Mouse (Mus musculus): ENCODE measurements at regions not wholly inside any gene's neighbourhood (a gene's known extent, or its start where the extent isn't known, plus 50 kb on each side); places are given as distances from the start of the nearest gene placed in this dataset.

DNA sequence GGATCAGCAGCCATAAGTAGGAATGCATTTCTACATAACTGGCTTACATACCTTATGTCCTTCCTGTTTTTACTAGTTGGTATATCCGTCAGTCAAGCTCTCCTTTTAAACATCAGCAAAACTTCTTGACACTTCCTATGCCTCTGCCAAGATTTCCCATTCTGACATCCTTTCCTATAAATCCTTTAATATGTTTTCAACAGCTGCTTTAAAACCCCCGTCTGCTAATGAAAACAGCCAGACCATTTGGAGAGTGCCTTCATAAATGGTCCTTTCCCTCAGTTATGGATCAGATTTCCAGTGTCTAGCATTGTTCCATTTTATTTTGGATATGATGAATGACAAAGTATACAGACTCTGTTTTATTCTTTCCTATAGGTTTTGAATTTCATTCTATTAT is 270.7 kb upstream of the Rgmb start:
- no peak for DNase-seq (ENCODE audit: low read depth, low spot score)

DNA sequence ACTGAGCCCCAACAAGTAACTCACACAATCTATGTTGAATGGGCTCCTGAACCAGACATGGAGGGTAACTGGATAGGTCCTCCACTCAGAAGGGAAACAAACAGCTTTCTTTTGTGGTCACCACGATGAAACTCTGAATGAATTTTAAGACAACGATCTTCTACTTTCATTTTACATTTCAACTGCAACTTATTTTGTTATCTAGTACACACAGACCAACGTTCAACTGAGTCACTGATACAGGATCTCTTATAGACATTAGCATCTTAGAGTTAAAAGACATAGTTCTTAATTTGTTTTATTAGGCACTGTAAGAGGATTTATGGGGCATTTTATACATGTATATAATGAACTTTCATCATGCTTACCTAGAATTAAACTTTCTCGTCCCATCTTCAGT is 262.1 kb upstream of the Rgmb start:
- DNase-seq (ENCODE audit: low read depth, low spot score) = no peak

DNA sequence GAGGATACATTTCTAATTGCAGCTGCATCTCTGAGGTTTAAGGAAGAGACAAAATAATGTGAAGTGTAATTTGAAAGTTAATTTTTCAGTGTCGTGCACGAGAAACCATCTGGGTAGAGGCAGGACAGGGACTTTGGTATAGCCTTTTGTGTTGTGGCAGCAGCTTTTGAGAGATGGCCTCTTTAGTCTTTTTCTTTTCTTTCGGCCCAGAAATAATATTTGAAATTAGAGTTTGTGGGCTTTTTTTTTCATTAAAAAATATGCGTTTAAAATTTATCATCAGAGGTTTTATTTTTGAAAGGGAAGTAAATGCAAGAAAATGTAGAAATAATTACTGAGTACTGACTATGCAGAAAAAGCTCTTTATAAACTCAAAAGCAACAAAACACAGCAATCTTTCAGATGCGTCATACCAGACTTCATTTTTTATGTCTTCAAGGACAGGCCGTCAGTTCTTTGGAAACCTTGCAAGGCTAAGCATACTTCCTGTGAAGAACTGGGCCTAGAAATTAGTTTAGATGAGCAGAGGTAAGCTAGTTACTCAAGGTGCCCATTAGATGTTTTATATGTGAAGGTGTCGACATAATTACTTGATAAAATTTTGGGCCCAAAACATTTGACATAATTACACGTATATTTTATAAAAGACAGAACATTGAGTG is 258.9 kb upstream of the Rgmb start:
- no peak for DNase-seq (ENCODE audit: low read depth, low spot score)

DNA sequence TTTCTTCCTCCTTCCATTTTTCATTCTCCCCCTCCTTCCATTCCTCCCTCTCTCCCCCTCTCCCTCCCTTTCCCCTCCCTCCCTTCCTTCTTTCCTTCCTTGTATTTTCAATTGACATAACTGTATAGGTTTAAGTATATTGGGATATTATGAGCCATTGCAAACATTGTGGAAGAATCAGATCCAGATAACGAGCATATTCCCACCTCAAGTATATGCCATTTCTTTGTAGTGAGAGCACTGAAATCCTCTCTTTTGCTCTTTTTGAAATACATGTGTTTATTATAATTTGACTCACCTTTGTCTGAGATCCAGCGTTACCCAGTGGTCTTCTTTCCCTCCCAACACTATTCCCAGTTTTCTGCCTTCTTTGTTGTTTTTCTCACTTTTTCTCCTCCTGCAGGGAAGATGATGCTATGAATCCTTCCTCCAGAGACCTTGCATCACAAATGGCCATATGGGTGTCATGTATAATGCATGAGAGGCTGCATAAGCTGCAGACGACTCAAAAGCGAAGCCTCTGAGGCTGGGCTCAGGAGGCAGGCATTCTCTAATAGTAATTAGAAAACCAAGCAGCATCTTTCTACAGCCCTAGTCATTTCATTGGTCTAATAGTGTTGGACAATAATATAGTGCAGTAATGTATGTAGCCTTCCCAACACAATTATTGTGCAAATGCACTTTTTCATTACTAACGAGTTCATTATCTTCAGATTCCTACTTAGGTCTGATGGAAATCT is 258.2 kb upstream of the Rgmb start:
- DNase-seq (ENCODE audit: low read depth, low spot score) = peak; percentile 14

DNA sequence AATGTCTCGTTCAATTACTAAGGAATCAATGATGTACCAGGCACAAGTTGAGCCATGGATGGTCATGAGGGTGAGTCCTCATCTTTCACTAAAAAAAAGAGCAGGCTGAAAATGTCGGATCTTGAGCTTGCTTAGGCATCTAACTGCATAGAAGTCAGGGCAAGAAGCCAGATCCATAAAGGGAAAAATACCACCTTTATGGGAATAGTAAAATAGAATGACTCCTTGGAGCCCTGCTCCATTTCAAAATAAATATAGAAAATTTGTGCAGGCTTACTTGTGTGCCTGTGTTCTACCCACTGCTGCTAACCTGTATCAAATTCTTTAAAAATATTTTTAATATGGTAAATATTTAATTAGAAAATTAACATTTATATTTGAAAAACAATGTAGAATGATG is 256.2 kb upstream of the Rgmb start:
- no peak for DNase-seq (ENCODE audit: low read depth, low spot score)

DNA sequence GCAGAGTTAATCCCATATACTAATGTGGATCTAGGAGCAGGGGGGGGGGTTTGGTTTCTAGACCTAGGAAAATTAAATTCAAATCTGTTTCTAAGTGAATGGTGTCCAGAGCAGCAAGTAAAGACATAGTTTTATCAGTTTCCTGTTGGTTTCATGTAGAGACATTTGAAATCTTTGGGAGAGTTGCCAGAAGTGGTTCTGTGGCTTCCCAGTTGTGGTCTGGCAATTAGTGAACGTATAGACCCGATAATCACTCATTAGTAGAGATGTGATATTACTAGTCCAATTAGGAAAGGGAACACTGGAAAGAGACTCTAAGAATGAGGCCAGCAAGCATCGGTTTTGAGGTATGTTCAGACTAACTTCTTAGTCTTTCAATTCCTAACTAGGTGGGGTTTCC is 252.0 kb upstream of the Rgmb start:
- DNase-seq (ENCODE audit: low read depth, low spot score) = no peak

DNA sequence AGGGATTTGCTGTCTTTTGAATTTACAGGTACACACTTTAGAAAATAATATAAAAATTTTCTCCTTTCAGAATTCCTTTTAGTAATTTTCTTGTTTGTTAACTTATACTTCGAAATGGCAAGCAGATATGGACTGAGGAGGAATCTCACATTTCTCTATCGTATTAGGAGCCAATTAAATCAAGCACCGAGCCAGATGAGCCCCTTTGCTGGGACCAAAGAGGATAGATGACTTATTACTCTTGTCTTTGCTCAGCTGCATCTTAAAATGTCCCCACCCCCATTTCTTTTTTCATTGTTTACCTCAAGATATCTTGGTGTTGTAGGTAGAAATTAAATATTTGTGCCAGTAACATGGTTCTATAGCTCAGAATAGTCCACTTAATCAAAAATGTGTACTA is 247.7 kb upstream of the Rgmb start:
- no peak for DNase-seq (ENCODE audit: low read depth, low spot score)

DNA sequence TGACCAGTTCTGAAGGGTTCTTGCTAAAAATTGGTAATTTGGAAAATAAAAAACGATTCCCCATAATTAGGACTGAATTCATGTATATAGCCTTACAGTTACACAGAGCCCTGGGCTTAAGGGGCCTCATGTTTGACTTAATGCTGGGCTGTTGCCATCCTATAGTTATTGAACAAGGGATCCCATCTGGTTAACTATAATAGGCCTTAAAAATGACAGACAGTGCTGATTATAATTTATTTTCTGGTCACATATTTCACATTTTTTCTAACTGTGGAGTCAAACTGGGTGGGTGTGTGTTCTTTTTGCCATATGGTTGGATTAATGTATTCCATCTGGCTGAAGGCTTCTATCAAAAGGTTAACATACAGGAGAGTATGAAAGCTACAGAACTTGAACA is 238.5 kb upstream of the Rgmb start:
- DNase-seq (ENCODE audit: low read depth, low spot score) = no peak

DNA sequence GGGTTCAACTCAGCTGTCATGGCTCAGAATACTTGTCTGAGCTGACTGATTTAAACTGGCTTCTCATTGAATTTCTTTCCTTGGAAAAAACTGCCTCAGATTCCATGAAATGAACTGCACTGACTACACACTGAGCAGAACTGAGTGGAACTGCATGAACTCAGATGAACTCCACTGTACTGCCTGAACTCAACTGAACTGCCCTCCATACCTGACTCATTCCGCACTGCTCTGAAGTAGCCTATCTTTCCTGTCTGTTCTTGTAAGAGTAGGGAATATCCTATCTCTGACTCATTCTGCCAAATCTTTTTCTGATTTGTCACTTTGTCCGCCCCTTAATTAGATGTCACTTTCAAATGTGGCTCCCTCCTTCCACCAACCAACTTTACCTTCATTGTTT is 237.0 kb upstream of the Rgmb start:
- no peak for DNase-seq (ENCODE audit: low read depth, low spot score)

DNA sequence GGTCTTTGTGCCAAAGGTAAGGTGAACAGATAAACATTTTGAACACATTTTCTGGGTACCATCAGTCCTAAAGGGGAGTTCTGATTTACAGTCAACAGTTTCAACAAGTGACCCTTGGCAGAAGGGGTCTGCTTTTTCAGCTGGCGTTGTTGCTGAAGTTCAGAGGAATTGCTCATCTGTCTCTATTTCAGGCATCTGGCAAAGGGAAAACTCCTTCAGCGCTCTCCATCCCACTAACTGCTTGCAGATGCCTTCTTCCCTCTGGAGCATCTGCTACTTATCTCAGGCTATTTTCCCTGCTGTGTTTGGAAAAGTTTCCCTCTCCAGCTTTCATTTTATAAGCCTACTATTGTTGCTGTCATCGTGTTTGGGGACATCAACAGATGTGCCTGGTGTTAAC is 223.6 kb upstream of the Rgmb start:
- DNase-seq (ENCODE audit: low read depth, low spot score) = no peak

DNA sequence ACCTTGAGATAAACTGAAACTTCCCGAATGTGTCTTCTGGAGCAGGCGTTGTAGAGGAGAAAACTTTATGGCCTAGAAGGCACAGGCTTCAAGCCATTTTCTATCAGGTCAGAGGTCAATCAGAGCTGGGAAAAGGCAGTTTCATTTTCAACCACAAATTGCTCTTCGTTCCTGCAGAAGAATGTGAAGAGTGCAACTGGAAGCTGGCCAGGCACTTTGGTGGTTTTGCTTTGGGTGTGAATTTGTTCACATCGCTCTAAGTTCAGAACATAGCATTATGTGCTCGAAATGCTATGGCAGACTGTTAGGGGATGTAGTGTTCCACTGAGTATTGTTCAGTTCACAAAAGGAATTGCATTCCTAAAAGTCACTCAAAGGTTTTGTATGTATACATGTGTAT is 220.9 kb upstream of the Rgmb start:
- DNase-seq (ENCODE audit: low read depth, low spot score) = no peak

DNA sequence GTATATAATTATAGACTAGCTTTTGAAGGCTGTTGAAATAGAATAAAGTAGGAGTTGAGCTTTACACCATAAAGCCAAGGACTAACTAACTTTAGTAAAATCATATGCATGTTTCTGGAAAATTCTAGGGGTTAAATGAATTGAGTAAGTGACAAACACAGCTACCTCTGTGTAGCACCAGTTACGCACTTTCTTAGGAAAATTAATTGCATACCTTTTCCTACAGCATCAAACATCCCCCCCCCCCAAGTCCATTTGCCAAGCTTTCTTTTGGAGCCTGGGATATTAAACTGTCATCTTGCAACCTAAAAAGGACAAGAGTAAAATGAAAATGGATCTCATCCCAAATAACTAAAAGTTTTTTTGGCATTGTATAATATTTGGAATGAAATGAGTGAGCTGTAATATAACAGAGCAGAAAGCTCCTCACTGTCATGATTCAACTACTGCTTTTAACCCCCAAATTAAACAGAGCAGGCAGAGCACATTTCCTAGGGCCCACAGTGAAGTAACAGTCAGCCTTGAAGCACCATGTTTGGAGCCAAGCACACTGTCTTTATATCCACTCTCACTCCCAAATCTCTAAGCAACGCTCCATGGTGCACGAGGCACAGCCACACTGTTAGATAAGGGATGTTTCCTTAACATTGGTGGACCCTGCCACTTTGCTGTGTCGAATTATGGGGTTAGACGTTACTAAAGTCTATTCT is 210.9 kb upstream of the Rgmb start:
- no peak for DNase-seq (ENCODE audit: low read depth, low spot score)

DNA sequence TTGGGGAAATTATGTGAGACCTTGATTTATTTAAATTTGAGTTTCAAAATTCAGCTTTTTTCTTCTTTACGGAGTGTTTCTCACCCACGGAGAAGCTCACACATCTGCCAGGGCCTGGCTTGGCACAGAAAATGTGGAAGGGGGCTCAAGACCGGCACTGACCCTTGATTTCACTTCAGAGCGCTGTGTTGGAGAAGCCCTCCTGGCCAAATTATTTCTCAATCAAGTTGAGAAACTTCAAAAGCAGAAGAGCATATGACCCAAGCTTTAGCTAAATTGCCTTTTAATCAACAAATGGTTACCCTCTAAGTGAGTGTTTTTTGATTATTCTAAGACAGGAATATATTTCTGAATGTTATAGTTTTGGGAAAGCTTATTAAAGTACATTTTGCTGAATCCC is 197.2 kb upstream of the Rgmb start:
- no peak for DNase-seq (ENCODE audit: low read depth, low spot score)

DNA sequence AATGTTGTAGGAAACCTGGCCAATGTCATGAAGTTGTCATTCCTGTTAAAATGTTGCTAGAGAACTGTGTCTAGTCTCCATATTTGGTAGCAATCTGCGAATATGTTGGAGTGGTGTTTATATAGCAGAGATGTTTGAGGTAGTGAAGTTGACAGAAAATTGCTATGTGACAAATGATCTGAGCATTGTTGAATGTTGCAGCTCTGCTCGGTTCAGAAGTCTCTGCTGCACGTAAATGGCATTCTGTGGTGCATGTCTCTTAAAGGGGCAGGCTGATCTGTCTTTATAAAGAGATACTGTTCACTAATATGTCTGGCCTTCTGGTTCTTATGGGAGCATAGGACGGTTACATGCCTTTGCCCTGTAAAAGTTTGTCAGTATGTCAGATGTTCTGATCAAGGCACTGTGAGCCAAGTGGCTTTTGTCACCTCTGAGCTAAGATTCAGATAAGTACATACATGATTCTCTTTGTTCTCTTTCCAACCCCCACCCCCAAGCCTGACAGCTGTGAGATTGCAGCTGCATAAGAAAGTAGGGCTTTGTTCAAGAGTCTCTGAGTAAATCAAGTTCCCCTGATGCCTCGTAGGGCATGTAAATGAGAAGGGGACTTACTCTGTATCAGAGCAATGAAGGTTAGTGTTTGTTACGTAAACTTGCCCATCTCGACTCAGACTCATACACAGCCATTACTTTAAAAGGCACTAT is 174.2 kb upstream of the Rgmb start:
- no peak for DNase-seq (ENCODE audit: low read depth, low spot score)

DNA sequence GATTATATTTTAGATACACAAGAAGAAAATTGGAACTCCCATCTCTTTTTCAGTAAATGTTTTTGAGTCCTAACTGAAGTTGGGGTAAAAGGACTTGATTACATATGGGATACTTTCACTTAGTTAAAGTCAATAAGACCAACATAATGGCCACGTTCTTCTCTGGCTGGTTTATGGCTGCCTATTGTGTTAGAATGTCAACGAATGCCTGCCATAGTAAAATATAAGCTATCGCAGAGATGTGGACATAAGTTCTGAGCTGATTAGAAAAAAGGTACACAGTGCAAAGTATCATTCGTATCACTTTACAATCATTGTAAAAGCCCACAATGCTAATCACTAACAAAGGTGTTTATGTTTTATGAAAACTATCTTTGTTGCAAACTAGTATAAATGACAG is 173.2 kb upstream of the Rgmb start:
- DNase-seq (ENCODE audit: low read depth, low spot score) = no peak

DNA sequence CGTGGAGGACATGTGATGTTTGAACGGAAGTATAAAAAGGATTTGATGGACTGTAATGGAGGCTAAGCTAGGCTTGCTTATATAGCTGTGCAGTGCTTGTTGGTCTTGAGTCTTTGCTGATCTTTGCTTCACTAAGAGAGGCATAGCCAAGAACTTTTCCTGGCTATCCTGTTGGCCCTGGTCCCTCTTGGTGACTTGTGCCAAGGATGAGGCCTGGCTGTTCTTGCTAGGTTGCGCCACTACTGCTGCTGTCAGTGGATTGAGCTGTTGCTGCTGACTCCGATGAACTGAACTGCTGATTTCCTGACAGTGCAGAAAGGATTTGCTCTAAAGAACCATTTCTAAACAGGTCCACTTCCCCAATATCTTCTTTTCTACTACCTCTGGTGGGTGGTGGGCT is 167.9 kb upstream of the Rgmb start:
- DNase-seq (ENCODE audit: low read depth, low spot score) = no peak

DNA sequence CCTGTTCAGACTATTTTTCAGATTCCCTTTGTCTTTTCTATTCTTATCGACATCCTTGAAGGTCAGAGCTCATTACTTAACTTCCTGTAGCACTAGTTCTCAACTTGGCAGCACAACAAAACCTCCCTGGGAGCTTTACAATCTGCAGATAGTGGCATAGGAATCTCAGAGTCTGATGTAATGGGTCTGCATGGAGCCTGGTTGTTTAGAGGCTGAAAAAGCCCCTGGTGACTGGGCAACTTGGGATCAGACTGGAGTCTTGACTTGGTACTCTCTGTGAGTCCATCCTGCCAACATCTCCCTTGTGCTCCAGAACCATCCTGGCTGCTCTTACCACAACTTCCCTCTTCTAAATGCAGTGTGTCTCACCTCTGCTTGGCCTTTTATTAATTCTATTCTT is 166.4 kb upstream of the Rgmb start:
- no peak for DNase-seq (ENCODE audit: low read depth, low spot score)

DNA sequence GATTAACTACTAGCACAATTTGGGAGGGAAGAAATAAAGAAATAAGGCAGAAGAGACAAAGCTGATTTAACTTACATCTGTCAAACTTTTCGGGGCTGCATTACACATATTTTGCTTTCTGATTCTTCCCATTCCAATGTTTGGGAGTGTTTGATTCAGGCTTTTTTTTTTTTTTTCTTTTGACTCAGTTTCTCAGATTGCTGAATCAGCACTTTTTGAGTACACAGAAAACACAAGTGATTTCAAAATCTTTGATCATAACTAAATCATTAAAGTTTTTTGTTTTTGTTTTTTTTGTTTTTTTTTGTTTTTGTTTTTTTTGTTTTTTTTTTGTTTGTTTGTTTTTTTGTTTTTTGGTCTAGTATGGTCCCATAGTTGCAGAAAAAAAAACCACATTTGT is 164.7 kb upstream of the Rgmb start:
- no peak for DNase-seq (ENCODE audit: low read depth, low spot score)

DNA sequence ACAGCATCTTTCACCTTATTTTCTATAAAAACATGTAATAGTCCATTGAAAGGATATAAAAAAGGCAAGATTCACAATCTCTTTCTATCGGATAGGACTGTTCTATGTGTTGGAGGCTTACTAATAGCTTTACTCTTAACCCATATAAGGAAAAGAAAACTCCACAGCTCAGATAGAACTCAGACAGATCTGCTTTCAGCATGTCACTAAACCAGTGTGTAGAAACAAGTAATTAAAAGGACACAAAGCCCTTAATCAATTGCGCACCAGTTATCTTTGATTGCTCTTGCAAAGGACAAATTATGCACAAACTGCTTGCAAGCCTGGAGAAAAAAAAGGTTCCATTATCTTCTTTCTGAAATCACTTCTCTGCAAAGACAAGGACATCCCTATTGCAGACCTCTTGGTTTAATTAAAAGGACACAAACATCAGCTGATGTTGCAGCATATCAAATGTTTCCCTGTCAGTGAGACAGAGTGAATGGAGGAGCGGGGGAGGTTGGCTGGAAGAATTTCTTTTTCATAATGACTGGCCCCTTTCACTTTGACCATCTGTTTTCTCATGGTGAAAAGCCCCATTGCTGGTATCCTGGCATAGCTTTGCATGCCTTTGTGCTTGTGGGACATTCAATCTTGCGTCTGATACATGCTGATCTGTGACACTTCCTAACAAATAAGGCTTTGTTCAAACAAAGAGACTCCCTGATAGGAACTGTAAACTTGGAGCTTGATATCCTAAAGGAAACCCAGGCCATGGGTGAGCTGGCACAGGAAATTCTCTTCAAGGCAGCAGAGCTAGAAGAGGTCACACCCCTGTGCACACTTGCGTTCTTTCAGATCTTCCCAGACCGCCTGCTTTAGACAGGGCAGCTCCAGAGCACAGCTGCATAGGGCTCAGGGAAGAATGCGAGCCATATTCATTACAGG is 162.8 kb upstream of the Rgmb start:
- no peak for DNase-seq (ENCODE audit: low read depth, low spot score)

DNA sequence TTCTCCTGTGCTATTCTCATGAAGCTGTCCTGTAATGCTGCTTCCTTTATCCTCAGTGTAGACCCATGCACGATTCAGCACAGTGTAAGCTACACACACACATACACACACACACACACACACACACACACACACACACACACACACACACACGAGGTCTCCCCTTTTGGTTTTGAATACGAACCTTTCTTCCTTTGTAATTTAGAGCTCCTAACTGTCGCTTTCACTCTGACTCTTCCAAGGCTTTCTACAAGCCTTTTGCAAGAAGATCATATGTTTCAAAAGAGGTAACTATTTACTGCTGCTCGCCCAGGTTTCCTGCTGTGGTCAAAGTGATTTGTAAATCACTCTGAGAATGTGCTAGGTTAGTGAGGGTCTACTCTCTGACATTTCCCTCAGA is 161.1 kb upstream of the Rgmb start:
- no peak for DNase-seq (ENCODE audit: low read depth, low spot score)

DNA sequence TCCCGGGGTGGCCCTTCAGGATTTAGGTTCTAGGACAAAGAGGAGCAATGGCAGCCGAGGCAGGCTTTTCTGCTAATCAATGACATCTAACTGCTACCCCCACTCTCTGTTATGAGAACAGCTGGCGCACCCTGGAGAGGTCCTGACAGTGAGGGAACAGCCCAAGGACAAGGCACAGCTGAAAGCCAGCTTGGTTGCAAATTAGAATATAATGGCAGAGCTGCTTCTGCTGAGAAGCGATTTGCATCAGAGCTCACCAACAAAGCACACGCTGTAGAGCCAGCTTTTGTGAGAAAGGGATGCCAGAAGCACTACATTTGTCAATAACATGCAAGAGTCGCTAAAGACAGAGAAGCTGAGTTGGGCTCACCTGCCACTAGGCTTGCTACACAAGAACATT is 159.5 kb upstream of the Rgmb start:
- DNase-seq (ENCODE audit: low read depth, low spot score) = no peak
